Mouse (Mus musculus): ENCODE data around the gene Adamts20. TPM values are rescaled to one million over a fixed set of nuclear protein-coding genes. Genes with fewer than 3 reads are reported as not detected.

The Adamts20 gene
- total and polyA plus RNA-seq, 3 experiments, result 0.05 TPM; not detected in 2

DNA sequence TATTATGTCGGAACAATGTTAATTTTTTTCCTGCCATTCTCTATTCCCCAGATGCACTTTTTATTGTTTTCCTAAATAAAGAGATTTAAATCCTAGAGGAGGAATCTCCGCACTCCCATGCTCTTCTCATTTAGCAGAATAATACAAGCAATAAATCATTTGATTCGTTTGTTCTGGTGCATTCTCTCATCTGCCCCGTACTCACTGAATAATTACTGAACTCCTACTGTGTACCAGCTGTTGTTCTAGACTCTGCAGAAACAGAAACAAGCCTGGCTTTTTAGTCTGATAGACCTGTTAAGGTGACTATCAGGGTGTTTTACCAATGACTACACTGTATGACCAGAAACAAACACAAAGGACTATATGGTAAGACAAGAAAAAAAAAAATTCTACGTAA is 29.7 kb downstream of the Adamts20 start:
- DNase-seq (ENCODE audit: low spot score) (no peak), ATAC-seq (ENCODE audit: extremely low read depth, insufficient number of reproducible peaks, low FRiP score, poor library complexity, severe bottlenecking) (no peak)
- no peaks in the 10 kb centered on the region for H3K36me3 ChIP-seq (replicated peaks)
- no peaks in the 10 kb centered on the region for H3K4me1 ChIP-seq (ENCODE audit: insufficient read depth, low read depth, low read length)
- no peaks in the 10 kb centered on the region for H3K27me3 ChIP-seq (ENCODE audit: insufficient read depth, low read length)
- peaks cover 36% of the 10 kb centered on the region for H3K9me3 ChIP-seq (replicated peaks)
- TF ChIP-seq GATA2 (IDR thresholded peaks at IDR 0.05; ENCODE audit: borderline replicate concordance, low read depth, low read length) (no peak), POLR2AphosphoS5 (IDR thresholded peaks at IDR 0.05; ENCODE audit: insufficient replicate concordance, low read depth, low read length) (no peak), GATA1 (IDR thresholded peaks at IDR 0.05; ENCODE audit: borderline replicate concordance, low read length) (no peak)
- H3K4me3 ChIP-seq (ENCODE audit: low read depth, low read length), result no peak overlapping the region

DNA sequence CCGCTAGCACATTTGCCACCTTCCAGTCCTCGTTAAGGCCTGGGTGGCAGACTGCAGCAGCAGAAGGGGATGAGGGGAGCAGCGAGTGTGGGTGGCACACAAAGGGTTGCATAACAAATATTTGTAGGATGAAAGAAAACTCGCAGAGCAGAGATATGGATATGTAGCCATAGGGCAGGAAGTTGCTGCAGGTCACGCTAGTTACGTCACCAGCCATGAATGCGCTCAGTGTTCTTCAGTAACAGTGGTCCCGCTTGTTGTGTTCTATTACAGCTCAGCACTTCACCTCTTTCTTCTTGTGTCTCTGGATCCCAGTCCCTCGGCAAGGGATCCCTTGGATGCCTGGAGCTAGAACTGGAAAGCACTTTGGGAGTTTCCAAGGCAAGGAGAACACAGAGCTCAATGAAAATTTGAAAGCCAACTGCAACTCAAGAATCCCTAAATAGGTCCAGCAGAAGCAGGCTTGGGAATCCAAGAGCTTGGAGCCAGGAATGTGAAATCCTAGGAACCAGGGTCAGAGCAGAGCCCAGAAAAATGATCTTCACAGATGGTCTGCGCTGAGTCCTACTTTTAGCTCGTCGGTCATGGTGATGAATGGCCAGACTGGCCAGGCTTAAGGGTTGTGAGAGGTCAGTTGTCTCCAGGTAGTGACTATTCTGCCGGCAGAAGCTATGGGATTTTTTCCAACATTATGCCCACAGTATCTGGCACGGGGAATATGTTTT is 34.4 kb downstream of the Adamts20 start:
- peaks cover 41% of the 10 kb centered on the region for H3K9me3 ChIP-seq (replicated peaks)
- H3K36me3 ChIP-seq (replicated peaks), result no peaks in the 10 kb centered on the region
- no peak overlapping the region for H3K4me3 ChIP-seq (ENCODE audit: low read depth, low read length)
- TF ChIP-seq POLR2AphosphoS5 (IDR thresholded peaks at IDR 0.05; ENCODE audit: insufficient replicate concordance, low read depth, low read length) (no peak), GATA1 (IDR thresholded peaks at IDR 0.05; ENCODE audit: borderline replicate concordance, low read length) (no peak), TAL1 (conservative IDR thresholded peaks at IDR 0.05; ENCODE audit: low read depth, low read length) (no peak), GATA2 (IDR thresholded peaks at IDR 0.05; ENCODE audit: borderline replicate concordance, low read depth, low read length) (no peak), CTCF (IDR thresholded peaks at IDR 0.05; ENCODE audit: low read depth, low read length) (no peak)
- no peaks in the 10 kb centered on the region for H3K27me3 ChIP-seq (ENCODE audit: insufficient read depth, low read length)
- DNase-seq (ENCODE audit: low spot score) (no peak), ATAC-seq (ENCODE audit: extremely low read depth, insufficient number of reproducible peaks, low FRiP score, poor library complexity, severe bottlenecking) (no peak)
- H3K4me1 ChIP-seq (ENCODE audit: insufficient read depth, low read depth, low read length), result no peaks in the 10 kb centered on the region

DNA sequence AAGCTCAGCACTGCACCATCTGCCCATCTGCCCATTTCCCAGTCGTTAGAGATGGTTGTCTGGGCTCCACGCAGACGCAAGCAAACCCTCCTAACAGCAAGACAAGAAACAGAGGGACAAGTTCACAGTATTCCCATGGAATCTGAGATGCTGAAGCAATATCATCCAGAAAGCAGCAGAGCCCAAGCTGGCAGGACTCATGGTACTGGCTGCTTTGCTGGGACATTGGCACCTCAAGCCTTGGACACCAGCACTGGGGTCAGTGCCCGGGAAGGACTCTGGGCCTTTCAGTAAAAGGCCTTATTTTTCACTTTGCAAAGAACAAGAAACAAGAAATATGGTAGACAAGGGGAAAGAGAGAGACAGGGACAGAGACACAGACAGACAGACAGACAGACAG is 36.5 kb downstream of the Adamts20 start:
- DNase-seq (ENCODE audit: low spot score), result no peak
- H3K36me3 ChIP-seq (replicated peaks), result no peaks in the 10 kb centered on the region
- no peak for TF ChIP-seq POLR2AphosphoS5 (IDR thresholded peaks at IDR 0.05; ENCODE audit: insufficient replicate concordance, low read depth, low read length)
- no peak for TF ChIP-seq GATA1 (IDR thresholded peaks at IDR 0.05; ENCODE audit: borderline replicate concordance, low read length)
- no peak for TF ChIP-seq TAL1 (conservative IDR thresholded peaks at IDR 0.05; ENCODE audit: low read depth, low read length)
- TF ChIP-seq GATA2 (IDR thresholded peaks at IDR 0.05; ENCODE audit: borderline replicate concordance, low read depth, low read length), result no peak
- TF ChIP-seq CTCF (IDR thresholded peaks at IDR 0.05; ENCODE audit: low read depth, low read length), result no peak
- H3K4me1 ChIP-seq (ENCODE audit: insufficient read depth, low read depth, low read length), result no peaks in the 10 kb centered on the region
- H3K9me3 ChIP-seq (replicated peaks), result peaks cover 45% of the 10 kb centered on the region
- H3K27me3 ChIP-seq (ENCODE audit: insufficient read depth, low read length), result no peaks in the 10 kb centered on the region
- no peak overlapping the region for H3K4me3 ChIP-seq (ENCODE audit: low read depth, low read length)
- ATAC-seq (ENCODE audit: extremely low read depth, insufficient number of reproducible peaks, low FRiP score, poor library complexity, severe bottlenecking), result no peak

DNA sequence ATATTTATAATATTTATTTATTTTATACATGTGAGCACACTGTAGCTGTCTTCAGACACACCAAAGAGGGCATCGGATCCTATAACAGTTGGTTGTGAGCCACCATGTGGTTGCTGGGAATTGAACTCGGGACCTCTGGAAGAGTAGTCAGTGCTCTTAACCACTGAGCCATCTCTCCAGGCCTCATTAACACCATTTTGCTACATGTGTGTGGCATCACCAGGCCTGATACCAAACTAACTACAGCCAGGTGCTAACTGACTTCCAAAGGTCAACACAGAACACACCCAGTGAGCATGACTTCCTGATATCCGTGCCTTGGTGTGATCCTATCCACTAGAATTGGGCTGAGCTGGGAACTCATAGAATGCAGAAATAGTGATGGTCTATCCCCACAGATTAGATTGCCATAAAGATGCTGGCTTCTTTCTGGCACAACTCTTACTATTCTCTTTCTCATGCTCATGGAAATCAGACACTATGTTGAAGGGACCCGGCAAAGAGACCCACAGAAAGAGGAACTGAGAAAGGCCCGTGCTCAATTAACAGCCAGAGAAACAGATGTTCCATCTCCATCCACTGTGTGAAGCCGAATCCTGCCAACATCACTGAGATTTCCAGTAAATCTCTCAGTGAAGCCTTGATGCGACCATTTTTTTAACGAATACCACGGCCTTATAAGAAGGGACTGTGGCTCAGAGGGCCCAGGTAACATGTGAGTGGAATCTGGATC is 37.6 kb downstream of the Adamts20 start:
- TF ChIP-seq POLR2AphosphoS5 (IDR thresholded peaks at IDR 0.05; ENCODE audit: insufficient replicate concordance, low read depth, low read length) (no peak), TAL1 (conservative IDR thresholded peaks at IDR 0.05; ENCODE audit: low read depth, low read length) (no peak), GATA1 (IDR thresholded peaks at IDR 0.05; ENCODE audit: borderline replicate concordance, low read length) (no peak), CTCF (IDR thresholded peaks at IDR 0.05; ENCODE audit: low read depth, low read length) (no peak), GATA2 (IDR thresholded peaks at IDR 0.05; ENCODE audit: borderline replicate concordance, low read depth, low read length) (no peak)
- Histone ChIP-seq H3K4me1 (ENCODE audit: insufficient read depth, low read depth, low read length) (no peaks in the 10 kb centered on the region), H3K4me3 (ENCODE audit: low read depth, low read length) (no peak overlapping the region), H3K27me3 (ENCODE audit: insufficient read depth, low read length) (no peaks in the 10 kb centered on the region), H3K9me3 (replicated peaks) (peaks cover 49% of the 10 kb centered on the region), H3K36me3 (replicated peaks) (no peaks in the 10 kb centered on the region)
- no peak for DNase-seq (ENCODE audit: low spot score)
- no peak for ATAC-seq (ENCODE audit: extremely low read depth, insufficient number of reproducible peaks, low FRiP score, poor library complexity, severe bottlenecking)

DNA sequence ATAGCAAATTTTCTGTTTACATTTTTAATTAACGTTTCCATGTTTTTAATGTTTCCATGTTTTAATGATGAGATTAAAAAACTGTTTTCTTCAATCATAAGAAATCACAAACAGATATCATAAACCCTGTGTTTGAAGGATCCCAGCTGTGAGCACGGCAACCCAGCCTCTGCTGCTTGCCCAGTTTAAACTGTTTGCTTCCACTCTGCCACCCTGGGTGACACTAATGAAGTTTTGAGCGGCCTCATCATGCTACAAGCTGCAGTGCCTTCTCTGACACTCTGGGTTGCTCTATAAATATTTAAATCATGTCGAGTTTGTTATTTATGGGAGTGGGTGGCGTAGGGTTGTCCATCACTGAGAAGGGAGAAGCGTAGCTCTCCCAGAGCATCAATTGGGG is 44.7 kb downstream of the Adamts20 start:
- TF ChIP-seq CTCF (IDR thresholded peaks at IDR 0.05; ENCODE audit: low read depth, low read length) (no peak), GATA1 (IDR thresholded peaks at IDR 0.05; ENCODE audit: borderline replicate concordance, low read length) (no peak), POLR2AphosphoS5 (IDR thresholded peaks at IDR 0.05; ENCODE audit: insufficient replicate concordance, low read depth, low read length) (no peak), GATA2 (IDR thresholded peaks at IDR 0.05; ENCODE audit: borderline replicate concordance, low read depth, low read length) (no peak), TAL1 (conservative IDR thresholded peaks at IDR 0.05; ENCODE audit: low read depth, low read length) (no peak)
- ATAC-seq (ENCODE audit: extremely low read depth, insufficient number of reproducible peaks, low FRiP score, poor library complexity, severe bottlenecking), result no peak

DNA sequence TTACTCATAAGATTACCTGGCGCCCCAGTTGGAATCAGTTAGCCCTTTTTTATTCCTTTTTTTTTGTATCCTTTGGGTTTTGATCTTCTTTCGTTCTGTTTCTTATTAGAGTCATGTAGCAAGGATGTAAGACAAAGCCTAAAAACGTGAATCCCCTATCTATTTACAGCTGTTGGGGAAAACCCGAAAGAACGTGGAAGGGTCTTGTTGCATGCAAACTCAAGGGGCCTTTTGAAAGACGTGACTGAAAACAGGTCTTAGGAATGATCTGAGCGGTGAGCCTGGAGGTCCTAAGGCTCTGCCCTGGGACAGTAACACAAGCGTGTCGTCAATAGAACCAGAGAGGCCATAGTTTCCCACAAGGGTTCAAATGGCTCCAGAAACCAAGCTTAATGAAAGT is 46.1 kb downstream of the Adamts20 start:
- TF ChIP-seq GATA2 (IDR thresholded peaks at IDR 0.05; ENCODE audit: borderline replicate concordance, low read depth, low read length) (no peak), GATA1 (IDR thresholded peaks at IDR 0.05; ENCODE audit: borderline replicate concordance, low read length) (no peak), TAL1 (conservative IDR thresholded peaks at IDR 0.05; ENCODE audit: low read depth, low read length) (no peak), POLR2AphosphoS5 (IDR thresholded peaks at IDR 0.05; ENCODE audit: insufficient replicate concordance, low read depth, low read length) (no peak), CTCF (IDR thresholded peaks at IDR 0.05; ENCODE audit: low read depth, low read length) (no peak)
- Histone ChIP-seq H3K4me1 (ENCODE audit: insufficient read depth, low read depth, low read length) (no peaks in the 10 kb centered on the region), H3K36me3 (replicated peaks) (no peaks in the 10 kb centered on the region), H3K27me3 (ENCODE audit: insufficient read depth, low read length) (no peaks in the 10 kb centered on the region), H3K9me3 (replicated peaks) (peaks cover 47% of the 10 kb centered on the region), H3K4me3 (ENCODE audit: low read depth, low read length) (no peak overlapping the region)
- DNase-seq (ENCODE audit: low spot score) (no peak), ATAC-seq (ENCODE audit: extremely low read depth, insufficient number of reproducible peaks, low FRiP score, poor library complexity, severe bottlenecking) (no peak)

More for the DNA sequence above, 44.7 kb downstream of the Adamts20 start:
- H3K36me3 ChIP-seq (replicated peaks), result no peaks in the 10 kb centered on the region
- no peak for DNase-seq (ENCODE audit: low spot score)
- no peak overlapping the region for H3K4me3 ChIP-seq (ENCODE audit: low read depth, low read length)
- no peaks in the 10 kb centered on the region for H3K4me1 ChIP-seq (ENCODE audit: insufficient read depth, low read depth, low read length)
- H3K9me3 ChIP-seq (replicated peaks), result peaks cover 50% of the 10 kb centered on the region
- H3K27me3 ChIP-seq (ENCODE audit: insufficient read depth, low read length), result no peaks in the 10 kb centered on the region
